Mouse (Mus musculus): ENCODE measurements around the gene Smtn.

- TF ChIP-seq CTCF (IDR thresholded peaks at IDR 0.05; ENCODE audit: control insufficient read depth, insufficient read depth, low read length) (no peak), POLR2A (IDR thresholded peaks at IDR 0.05; ENCODE audit: borderline replicate concordance, control insufficient read depth, low read depth, low read length) (no peak)
Observed at GRCm38 (mm10) chr11:3519051-3519726, 21.2 kb downstream of the Smtn start.

Measured in bone marrow, adult 2 months (tissue).